Mouse (Mus musculus): ENCODE measurements around the gene Glod4.

DNA sequence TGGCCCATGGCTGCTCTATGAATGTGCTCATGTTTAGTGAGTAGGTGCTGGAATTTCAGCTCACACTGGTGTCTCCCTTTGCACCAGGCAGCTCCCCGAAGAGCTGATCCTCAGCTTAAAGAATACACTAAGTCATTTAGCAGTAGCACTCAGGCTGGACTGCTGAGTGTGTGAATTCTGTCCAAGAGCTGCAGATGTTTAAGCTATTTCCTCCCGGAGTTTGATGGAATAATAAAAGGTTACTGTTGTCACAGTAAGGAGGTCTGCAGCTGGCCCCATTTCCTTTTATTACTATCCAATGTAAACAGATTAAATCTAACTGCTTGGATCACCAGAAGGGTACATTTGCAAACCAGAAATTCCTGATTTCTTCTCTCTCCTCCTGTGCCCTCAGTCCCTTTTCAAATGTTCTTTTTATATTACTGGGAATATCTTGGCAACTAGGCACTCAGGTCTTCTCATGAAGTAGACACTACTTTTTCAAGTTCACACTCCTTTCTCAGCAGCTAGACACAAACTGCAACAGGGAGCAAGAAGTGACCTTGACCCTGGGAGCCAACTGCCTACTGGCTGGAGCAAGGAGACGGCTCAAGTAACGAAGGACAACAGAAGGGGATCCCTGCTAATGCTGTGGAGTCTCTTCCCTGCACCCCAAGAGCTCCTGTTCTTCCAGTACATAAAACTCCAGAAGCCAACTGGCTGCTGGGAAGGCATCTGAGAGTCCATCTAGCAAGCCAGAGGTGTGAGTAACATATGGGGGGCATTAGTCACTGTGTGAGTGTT is 144.1 kb downstream of the Glod4 start:
- TF ChIP-seq GATA1 (IDR thresholded peaks at IDR 0.05; ENCODE audit: borderline replicate concordance, low read length): no peak
- TF ChIP-seq FLI1 (IDR thresholded peaks at IDR 0.05; ENCODE audit: low read length): no peak
